In genomic region chr3:86761095-86762035, GRCm38 (mm10) we compare ENCODE assay signal across 8 mouse cellular contexts.
DNase-seq lines count a peak whose midpoint lies in the region; ATAC-seq lines count a peak whose summit lies in the region.

No protein-coding gene starts in this region.

- no peaks in the 10 kb centered on the region for H3K4me1 ChIP-seq in kidney, embryonic 15.5 days
- no peaks in the 10 kb centered on the region; the same call in 1 of the 2 replicates for H3K4me1 ChIP-seq in limb, embryonic 15.5 days
- H3K4me1 ChIP-seq in neural tube, embryonic 14.5 days (ENCODE audit: control insufficient read depth, insufficient read depth, low read length): 0 out of 2 replicates have a peak, but pooled peaks cover 3% of the 10 kb centered on the region

- no peaks in the 10 kb centered on the region for H3K9me3 ChIP-seq in kidney, embryonic 15.5 days (replicated peaks)
- no peaks in the 10 kb centered on the region for H3K9me3 ChIP-seq in limb, embryonic 15.5 days
- no peaks in the 10 kb centered on the region for H3K9me3 ChIP-seq in neural tube, embryonic 14.5 days (ENCODE audit: control insufficient read depth, low read length)

- ATAC-seq in kidney, embryonic 15.5 days (replicated peaks; ENCODE audit: low FRiP score): peak; percentile 69; the same call in 1 of the 2 replicates
- ATAC-seq in limb, embryonic 15.5 days (ENCODE audit: insufficient number of reproducible peaks, low FRiP score, low TSS enrichment, low read depth): no peak
- ATAC-seq in neural tube, embryonic 14.5 days (ENCODE audit: low read depth): peak; percentile 92
- ATAC-seq in erythroblast, adult 5-6 weeks (replicated peaks; ENCODE audit: low FRiP score, poor library complexity, severe bottlenecking): no peak

- 61% methylated on average over 9 of the region's 9 CpGs for WGBS in kidney, embryonic 15.5 days
- 38% methylated on average over 9 of the region's 9 CpGs for WGBS in limb, embryonic 15.5 days
- 42% methylated on average over 9 of the region's 9 CpGs for WGBS in neural tube, embryonic 14.5 days

- no peaks in the 10 kb centered on the region for H3K36me3 ChIP-seq in kidney, embryonic 15.5 days
- H3K36me3 ChIP-seq in limb, embryonic 15.5 days: no peaks in the 10 kb centered on the region
- no peaks in the 10 kb centered on the region for H3K36me3 ChIP-seq in neural tube, embryonic 14.5 days (ENCODE audit: control insufficient read depth, insufficient read depth, low read length)

- H3K27me3 ChIP-seq in kidney, embryonic 15.5 days: no peaks in the 10 kb centered on the region
- no peaks in the 10 kb centered on the region for H3K27me3 ChIP-seq in limb, embryonic 15.5 days
- no peaks in the 10 kb centered on the region for H3K27me3 ChIP-seq in neural tube, embryonic 14.5 days (ENCODE audit: control insufficient read depth, insufficient read depth, low read length)

- no peak overlapping the region for H3K4me3 ChIP-seq in kidney, embryonic 15.5 days (replicated peaks)
- H3K4me3 ChIP-seq in limb, embryonic 15.5 days: no peak overlapping the region
- no peak overlapping the region for H3K4me3 ChIP-seq in neural tube, embryonic 14.5 days (ENCODE audit: low read depth, low read length)

- no peak overlapping the region for H3K4me2 ChIP-seq in kidney, embryonic 15.5 days
- no peak overlapping the region for H3K4me2 ChIP-seq in limb, embryonic 15.5 days
- H3K4me2 ChIP-seq in neural tube, embryonic 14.5 days (ENCODE audit: low read depth, low read length): no peak overlapping the region; the same call in 1 of the 2 replicates

- peak; percentile 53 for DNase-seq in CD4-positive helper T cell, adult 2 months (ENCODE audit: low read depth, low spot score)
- peak; percentile 72 for DNase-seq in Muller cell, postnatal 12 days (ENCODE audit: inconsistent ontology term)
- DNase-seq in cerebellum, postnatal 14 days: peak; percentile 89 to 91
- peak; percentile 62 to 71 for DNase-seq in frontal cortex, postnatal 25 days (ENCODE audit: low spot score in 2 of 2)

- no peak overlapping the region for H3K9ac ChIP-seq in kidney, embryonic 15.5 days
- H3K9ac ChIP-seq in limb, embryonic 15.5 days: no peak overlapping the region
- H3K9ac ChIP-seq in neural tube, embryonic 14.5 days (replicated peaks; ENCODE audit: low read depth, low read length): no peak overlapping the region

- H3K27ac ChIP-seq in kidney, embryonic 15.5 days: no peak overlapping the region
- H3K27ac ChIP-seq in limb, embryonic 15.5 days: peak overlapping the region; percentile 30; the same call in 1 of the 2 replicates
- H3K27ac ChIP-seq in neural tube, embryonic 14.5 days (ENCODE audit: low read depth, low read length): peak overlapping the region; percentile 69; the same call in 1 of the 2 replicates

Comparison
In these comparisons a context has a peak if more than half of its experiments do, and no peak if none do; other contexts are left out.
1. ATAC-seq: peak in kidney, embryonic 15.5 days (single experiment) and neural tube, embryonic 14.5 days (single experiment); none in limb, embryonic 15.5 days (single experiment) and erythroblast, adult 5-6 weeks (single experiment).
2. Peak in every context shown above with its lines, with median percentiles within 50 percentile points of each other: DNase-seq.